Mouse (Mus musculus) cerebellum, adult 11 months (tissue): Measurements from ENCODE around the gene Acr.

ENCODE experiments used
- DNase-seq: peaks from one replicate; pipeline ENCODE4 v3.0.0; 2022

Acr gene

DNA sequence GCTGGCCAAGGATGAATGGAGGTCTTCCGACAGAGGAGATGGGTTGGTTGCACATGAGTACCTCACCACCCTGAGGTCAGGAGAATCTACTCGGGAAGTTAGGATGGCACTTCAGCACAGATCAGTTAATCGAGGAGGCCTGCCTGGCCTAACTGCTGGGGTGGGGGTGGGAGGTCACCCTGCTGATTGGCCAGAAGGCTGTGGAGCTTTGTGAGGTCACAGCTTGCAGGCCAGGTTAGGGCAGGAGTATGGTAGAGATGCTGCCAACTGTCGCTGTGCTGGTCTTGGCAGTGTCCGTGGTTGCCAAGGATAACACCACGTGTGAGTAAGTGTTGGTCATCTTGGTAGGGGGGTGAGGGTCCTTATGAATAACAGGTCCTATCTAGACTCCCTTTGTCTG lies at the start of gene Acr:
Gene Acr, plus strand, starts transcription at position 213 of the 400 bp plus-strand sequence.
- no peak for DNase-seq

DNA sequence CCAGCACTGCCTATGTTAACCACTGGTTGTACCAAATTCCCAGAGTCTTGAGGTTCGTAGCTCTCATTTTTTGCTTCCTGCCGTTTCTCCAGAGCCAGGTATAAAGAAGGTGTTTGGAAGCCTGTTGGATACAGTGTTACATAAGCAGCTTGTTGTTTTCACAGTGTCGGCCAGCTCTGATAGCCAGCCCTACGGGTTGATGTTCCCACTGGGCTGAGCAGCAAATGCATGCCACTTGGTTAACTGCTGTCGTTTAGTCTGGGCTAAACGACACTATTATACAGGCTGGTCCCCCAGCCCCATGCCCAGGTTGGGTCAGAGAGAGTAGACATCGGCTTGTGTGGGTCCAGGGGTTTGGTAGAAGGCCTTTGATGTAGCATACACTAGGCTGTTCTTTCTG lies 46.2 kb upstream of the Acr start:
- peak; percentile 55 for DNase-seq

DNA sequence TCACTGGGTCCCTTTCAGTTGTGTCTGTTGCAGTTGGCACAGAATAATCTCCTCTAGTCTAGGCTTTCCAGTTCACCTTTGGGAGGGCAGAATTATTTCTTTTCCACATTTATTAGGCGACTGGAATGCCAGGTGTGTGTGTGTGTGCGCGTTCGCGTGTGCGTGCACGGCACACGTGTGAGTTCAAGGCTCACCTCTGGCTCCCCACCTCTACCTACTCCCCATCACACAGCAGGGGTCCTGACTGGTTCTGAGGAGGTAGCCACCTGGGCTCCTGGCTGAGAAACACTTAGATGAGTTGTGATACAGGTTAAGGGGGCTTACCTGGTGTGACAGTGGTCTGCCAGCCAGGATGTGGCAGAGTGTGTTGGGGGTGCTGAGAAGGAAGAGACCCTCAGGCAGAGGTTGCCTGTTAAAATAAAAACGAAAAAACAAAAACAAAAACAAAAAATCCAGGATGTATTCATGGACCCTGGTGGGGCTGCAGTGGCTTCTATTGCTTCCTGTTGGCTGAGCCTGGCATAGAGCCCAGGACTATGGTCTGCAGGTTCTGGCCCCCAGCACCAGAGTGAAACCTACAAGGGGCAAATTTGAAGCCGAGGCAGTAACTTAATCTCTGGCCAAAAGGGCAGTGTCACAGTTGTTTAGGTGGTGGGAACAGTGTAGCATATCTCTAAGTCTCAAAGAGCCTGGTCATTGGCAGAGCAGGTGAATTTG lies 45.4 kb upstream of the Acr start:
- DNase-seq = peak; percentile 59

DNA sequence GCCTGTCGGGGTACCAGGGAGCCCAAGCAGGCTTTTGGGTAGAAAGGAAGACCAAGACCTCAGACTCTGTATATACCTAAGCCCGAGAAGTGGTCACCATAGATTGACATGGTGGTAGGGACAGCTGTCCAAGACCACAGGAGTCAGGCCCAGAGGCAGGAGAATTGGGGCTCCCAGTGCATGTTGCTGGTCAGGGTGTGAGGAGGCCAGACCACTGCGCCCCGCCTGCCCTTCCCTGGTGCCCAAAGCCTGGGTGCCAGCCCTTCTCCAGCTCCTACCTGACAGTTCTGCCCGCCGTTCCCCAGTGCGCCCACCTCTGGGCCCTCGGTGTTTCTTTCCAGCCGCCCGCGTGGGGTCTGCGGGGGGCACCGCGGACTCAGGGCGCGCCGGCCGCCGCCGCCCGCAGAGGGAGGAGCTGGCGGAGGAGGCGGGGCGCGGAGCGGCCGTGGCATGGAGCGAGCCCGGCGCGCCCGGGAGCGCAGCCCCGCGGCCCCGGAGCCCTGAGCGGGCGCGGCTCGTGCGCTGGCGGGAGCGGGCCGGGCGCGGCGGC lies 44.8 kb upstream of the Acr start:
- peak; percentile 71 for DNase-seq

DNA sequence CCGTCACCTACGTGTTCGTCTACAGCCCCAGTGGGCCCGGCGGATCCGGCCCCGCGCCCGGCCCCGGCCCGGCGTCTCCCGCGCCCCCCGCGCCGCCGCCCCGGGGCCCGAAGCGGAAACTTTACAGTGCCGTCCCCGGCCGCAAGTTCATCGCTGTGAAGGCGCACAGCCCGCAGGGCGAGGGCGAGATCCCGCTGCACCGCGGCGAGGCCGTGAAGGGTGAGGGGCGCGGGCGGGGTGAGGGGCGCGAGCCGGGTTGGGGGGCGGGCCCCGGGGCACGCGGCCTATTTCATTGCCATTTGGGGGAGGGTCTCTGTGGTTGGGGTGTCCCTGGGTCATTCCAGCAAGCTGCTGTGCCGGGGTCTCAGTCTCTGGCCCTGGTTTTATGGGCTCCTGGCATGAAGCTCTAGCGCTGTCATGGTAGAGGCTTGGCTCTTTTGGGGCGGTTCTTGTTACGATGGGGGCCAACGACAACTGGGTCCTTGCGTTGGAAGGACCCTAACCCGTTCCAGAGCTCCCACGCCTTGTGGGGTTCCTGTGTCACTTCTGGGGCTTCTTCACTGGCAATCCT lies 44.0 kb upstream of the Acr start:
- peak; percentile 50 for DNase-seq

DNA sequence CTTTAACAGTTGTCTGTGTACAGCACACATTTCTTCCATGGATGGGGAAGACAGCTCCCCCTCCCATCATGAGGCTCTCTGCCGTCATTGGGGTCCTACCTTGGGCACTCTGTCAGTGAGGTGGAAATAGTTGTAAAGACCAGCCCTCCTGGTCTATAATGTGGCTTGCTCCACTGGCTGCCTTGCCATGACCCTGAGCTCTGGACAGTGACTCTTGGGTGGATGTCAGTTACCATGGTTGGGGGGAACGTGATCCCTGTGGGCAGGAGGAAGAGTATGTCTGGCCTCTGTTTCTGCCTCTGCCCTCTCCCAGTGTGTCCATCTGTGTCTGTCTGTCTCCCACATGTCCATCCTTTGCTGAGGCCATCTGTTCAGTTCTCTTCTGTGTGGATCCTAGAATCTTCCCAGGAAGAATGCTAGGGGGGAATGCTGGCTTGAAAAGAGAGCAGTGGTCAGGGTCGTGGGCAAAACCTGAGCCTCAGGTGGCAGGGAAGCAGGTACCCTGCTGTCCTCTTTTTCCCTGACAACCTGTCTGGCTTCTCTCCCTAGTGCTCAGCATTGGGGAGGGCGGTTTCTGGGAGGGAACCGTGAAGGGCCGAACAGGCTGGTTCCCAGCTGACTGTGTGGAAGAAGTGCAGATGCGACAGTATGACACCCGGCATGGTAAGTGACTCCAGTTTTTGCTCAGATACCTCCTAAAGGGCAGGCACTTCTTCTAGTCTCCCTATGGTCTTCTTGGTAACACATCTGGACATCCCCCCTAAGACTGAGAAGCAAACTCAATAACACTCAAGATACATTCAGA lies 43.3 kb upstream of the Acr start:
- DNase-seq = peak; percentile 64

DNA sequence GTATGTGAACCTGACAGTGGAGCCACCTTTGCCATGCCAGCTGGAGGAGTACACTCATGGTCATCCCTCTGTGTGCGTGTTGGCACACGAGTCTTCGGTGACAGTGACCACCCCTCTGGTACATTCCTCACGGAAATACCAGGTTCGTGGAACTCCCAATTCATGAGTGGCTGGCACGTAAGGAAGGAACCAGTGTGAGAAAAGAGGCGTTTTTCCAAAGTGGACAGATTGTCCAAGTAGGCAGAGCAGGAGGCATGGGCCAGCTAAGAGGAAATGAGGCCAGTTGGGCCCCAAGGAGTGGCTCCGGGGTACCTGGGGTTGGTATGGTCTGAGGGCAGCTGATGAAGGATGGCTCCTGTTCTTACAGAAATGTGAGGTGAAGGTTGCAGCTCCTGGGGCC lies 42.7 kb upstream of the Acr start:
- peak; percentile 79 for DNase-seq

DNA sequence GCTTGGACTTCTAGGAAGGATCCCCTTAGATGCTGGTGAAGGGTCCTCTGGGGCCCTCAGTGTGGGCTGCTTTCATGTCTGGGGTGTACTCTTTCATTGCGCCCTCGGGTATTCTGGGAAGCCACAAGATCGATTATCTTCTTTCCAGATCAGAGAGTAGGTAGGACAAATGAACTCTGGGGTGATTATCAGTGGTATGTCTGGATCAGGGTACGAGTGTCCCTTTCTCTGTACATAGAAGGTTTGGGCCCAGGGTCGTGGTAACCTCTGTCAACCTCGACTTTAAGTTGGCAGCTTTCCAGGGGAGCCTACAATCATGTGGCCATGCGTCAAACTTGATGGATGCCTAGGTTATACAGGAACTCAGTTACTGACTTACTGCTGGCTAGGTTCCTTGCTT lies 42.2 kb upstream of the Acr start:
- DNase-seq = peak; percentile 41

DNA sequence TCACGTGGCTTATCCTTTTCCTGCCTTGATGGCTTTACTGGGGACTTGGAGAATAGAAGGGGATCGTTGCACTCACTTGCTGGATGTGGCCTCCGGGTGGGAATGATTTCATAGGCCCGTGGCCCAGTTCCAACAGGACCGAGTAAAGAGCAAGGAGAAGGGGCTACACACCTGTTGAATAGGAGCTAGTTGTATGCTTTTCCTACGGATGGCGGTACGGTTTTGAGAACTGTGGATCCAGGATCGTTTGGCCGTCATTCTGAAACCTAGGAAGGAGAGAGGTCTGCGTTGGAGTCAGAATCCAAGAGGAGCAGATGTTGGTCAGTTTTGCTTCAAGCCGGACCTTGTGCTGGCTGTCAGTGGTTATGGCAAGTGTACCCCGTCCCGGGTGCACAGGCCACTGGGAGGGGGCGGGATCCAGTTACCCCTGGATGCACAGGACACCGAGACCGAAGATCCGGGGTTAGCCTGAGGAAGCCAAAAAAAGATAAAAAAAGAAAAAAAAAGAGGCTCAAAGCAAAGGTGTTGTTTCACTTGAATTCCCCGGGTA lies 41.3 kb upstream of the Acr start:
- DNase-seq = peak; percentile 43

DNA sequence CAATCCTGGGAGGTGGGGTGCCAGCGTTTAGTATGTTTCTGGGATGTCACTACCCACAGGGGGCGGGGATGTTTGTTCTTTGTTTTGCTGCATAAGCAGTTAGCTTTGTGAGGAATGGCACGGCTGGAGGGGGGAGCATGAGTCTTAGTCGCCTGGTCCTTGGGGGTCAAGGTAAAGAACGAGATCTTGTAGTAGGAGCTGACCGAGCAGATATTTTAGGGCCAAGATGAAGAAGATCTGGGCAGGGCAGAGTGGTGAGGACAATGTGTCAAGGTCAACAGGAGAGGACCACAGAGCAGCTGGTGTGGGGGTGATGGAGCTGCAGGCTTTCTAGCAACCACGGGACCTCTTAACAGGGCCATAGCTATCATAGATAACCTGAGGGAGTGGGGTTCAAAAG lies 40.7 kb upstream of the Acr start:
- peak; percentile 35 for DNase-seq

DNA sequence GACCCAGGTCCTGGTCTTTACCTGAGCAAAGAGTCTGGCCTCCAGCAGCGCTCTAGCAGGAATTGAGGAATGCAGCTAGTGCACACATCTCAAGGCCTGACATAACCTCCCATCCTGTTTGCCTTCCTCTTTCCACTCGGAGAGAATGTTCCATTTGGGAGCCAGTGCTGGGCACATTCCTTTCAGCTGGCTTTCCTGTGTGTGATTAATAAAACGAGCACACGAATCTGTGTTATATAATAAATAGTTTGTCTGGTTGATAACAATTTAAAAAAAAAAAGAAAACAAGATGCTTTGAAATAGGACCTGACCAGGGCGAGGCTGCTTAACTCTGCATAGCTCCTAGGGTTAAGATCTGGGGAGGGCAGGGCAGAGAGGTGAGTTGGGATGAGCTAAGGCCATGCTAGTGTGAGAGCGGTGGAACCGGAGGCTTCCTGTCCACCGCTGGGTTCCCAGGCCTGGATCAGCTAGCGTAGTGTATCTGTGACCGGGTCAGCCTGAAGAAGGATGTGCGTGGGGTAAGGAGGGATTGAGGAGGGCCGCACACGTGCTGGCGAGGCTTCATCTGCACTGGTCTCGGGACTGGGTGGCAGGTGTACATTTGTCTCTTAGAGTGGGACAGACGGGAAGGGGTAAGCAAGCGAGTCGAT lies 39.8 kb upstream of the Acr start:
- DNase-seq = no peak

DNA sequence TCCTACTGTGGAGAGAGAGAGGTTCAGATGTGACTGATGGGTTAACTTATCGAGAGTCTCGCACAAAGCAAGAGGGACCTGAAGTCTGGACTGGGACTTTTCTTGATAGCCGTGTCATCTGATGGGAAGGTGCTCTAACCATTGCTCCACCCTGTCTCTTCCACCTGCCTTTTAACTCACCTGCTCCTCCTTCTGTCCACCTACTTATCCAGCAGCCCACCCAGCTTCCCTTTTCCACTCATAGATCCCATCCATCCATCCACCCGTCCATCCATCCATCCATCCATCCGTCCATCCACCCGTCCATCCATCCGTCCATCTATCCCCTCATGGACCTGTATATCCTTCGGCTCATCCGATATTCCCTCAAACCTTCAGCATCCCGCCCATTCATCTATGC lies 39.2 kb upstream of the Acr start:
- peak; percentile 31 for DNase-seq

DNA sequence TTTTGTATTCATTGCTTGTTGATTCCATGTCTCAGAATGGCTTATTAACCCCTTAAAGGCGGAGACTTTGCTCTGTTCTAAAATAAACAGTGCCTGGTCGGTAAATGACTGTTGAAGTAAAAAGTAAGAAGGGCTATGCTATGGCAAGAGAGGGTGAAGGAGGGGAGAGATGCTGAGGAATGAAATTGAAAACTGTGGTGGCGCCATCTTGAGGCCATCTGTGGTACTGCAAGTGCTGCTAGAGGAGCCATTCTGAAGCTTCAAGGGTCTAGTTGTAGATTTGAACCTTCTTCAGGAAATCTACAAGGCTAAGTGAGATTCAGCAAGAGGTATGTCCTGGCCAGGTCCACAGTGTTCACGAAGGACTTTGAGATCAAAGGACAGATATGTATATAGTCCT lies 37.8 kb upstream of the Acr start:
- DNase-seq = peak; percentile 78

DNA sequence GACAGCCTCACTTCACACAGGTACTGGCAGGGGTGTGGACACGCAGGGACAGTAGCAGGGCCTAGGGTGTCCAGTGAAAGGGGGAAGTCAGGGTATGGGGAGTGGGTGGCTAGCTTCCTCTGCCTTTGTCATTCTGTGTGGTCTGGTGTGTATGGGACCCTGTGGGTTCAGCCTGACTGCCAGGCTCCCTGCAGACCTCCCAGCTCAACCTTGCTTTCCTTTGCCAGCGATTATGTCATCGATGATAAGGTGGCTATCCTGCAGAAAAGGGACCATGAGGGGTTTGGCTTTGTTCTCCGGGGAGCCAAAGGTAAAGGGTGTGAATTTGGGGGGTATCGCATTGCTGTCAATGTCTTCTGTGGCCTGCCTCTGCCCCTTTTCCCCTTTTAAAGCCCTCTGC lies 36.7 kb upstream of the Acr start:
- no peak for DNase-seq

DNA sequence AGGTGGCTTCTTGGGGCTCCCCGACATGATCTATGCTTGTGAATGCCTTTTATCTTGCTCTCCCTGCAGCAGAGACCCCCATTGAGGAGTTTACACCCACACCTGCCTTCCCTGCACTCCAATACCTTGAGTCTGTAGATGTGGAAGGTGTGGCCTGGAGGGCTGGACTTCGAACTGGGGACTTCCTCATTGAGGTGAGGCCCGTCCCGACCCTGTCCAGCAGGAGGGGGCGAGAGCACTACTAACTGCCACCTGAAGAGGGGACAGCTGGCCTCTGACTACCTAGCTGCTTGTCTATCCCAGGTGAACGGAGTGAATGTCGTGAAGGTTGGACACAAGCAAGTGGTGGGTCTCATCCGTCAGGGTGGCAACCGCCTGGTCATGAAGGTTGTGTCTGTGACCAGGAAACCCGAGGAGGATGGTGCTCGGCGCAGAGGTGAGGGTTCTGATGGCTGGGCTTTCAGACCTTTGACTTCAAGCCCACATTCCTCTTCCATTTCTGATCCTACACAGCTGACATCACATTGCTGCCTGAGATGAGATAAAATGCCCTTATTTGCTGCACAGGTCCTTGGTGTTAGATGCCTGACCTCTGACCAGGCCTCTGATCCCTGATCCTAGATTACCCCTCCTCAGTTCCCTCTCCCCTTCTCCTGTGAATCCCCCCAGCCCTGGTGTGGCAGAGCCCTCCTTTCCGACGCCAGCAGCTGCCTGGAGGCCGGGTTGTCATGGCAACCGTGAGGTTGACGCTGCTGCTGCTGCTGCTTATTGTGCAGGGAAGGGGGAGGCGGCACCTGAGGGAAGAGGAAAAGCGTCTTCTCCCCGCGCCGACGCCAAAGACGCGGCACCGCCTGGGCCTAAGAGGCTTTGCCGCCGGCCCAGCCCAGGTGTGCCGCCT lies 35.9 kb upstream of the Acr start:
- DNase-seq = no peak

DNA sequence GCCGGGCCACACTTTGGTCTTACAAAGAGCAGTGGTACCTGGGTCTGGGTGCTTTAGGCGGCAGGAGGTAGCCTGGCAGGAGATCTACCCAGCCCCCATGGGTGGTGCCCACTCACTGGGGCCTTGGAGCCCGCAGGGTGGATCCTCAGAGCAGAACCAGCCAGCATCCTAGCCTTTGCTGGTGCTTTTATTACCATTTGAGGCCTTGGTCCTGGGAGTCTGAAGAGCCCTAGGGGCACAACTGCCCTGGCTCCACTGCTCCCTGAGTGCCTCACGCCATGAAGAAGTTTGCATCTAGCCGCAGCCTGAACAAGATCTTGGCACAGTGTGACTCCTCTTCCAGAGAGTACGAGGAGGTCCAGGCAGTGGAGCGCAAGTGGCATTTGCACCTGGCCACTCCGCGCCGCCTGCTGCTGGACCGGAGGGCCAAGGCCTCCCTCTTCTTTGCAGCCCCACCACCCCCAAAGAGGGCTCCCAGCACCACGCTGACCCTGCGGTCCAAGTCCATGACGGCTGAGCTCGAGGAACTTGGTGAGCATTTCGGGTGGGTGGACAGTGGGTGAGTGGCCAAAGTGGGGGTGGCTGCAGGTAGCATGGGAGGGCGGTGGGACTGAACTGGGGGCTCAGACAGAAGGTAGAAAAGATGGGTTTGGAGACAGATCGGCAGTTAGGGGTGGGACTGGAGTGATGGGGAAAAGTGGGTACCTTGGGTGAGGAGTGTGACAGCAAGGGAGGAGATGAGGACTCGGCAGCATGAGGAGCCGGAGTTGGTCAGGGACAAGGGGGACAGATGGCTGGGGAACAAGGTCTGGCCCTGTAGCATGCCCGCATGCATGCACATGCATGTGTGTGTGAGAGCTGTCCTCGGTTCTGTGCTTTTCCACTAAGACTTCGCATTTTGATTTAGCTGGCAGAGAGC lies 34.9 kb upstream of the Acr start:
- peak; percentile 47 for DNase-seq

DNA sequence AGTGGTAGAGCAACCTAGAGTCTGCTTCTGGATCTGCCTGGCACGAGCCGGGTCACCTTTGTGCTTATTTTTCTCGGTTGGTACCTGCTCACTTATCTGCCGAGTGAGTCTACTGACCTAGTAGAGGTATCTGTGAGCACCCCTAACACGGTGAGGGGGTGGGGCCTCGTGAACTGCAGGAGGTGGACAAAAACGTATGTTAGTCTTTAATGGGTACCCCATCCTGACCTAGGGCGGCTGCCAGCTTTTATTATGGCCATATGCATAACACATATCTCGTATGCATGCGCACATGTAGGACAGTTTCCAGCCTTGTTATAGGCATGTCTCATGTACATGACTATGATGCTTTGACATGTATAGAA lies 34.3 kb upstream of the Acr start:
- peak; percentile 37 for DNase-seq

DNA sequence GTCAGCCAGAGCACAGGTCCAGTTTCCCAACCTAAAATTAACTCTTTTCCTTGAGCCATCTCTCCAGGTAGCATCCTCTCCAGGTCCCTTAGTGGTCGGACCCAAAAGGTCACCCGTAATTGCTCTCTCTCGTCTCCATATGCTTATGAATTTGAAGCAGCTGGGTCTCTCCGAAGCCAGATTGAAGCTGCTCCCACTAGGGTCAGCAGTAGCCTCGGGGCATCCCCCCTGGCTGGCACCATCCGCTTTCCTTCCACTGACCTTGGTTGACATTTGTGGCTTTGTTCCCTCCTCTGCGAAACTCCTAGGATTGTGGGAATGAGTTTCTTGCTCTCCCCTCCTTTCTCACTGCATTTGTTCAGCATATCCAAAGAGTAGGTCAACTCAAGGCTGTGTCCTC lies 24.0 kb upstream of the Acr start:
- DNase-seq = peak; percentile 66

DNA sequence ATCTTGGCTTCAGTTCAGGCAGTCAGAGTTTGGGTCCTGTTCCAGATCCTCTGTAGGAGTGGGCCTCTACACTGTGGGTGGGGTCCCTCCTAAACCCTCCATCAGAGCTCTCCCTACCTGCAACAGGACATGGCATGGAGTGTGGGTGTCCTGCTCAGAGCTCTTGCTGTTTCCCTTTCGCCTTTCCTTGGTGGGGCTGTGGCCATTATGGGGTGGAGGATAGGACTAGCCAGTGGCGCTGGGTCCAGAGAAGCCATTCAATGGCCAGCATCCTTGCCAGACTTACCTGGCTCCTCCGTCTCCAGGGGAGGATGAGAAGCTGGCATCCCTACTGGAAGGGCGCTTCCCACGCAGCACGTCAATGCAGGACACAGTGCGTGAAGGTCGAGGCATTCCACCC lies 20.8 kb upstream of the Acr start:
- DNase-seq = peak; percentile 42

DNA sequence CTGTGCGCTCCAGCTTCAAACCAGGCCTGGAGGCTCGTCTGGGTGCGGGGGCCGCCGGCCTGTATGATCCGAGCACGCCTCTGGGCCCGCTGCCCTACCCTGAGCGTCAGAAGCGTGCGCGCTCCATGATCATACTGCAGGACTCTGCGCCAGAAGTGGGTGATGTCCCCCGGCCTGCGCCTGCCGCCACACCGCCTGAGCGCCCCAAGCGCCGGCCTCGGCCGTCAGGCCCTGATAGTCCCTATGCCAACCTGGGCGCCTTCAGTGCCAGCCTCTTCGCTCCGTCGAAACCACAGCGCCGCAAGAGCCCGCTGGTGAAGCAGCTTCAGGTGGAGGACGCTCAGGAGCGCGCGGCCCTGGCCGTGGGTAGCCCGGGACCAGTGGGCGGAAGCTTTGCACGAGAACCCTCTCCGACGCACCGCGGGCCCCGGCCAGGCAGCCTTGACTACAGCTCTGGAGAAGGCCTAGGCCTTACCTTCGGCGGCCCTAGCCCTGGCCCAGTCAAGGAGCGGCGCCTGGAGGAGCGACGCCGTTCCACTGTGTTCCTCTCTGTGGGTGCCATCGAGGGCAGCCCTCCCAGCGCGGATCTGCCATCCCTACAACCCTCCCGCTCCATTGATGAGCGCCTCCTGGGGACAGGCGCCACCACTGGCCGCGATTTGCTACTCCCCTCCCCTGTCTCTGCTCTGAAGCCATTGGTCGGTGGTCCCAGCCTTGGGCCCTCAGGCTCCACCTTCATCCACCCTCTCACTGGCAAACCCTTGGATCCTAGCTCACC lies 20.1 kb upstream of the Acr start:
- DNase-seq = peak; percentile 55
